Comparison of ENCODE assay signal across 7 mouse cellular contexts in genomic region chr17:26202737-26203136, GRCm38 (mm10). TPM values are rescaled to one million over a fixed set of nuclear protein-coding genes. Genes with fewer than 3 reads are reported as not detected.
DNase-seq lines count a peak whose midpoint lies in the region; ATAC-seq and TF ChIP-seq lines count a peak whose summit lies in the region.

TSS of gene Rgs11 (plus strand) at chr17:26202951.

- no peak for TF ChIP-seq POLR2A in thymus, adult 2 months (IDR thresholded peaks at IDR 0.05; ENCODE audit: control insufficient read depth, extremely low read depth, insufficient read depth, low read length, poor library complexity)

- WGBS in thymus, adult 2 months: 2% methylated on average over 22 of the region's 22 CpGs
- 2% methylated on average over 22 of the region's 22 CpGs for WGBS in heart, embryonic 15.5 days

- peaks cover 3% of the 10 kb centered on the region; the same call in 1 of the 2 replicates for H3K27me3 ChIP-seq in thymus, adult 2 months (ENCODE audit: control insufficient read depth, insufficient read depth, low read length)
- H3K27me3 ChIP-seq in heart, embryonic 15.5 days: peaks cover 58% of the 10 kb centered on the region

- peak within 1 kb of the TSS; percentile 45 for H3K4me3 ChIP-seq in thymus, adult 2 months (ENCODE audit: control insufficient read depth, insufficient read depth, low read length)
- peak within 1 kb of the TSS; percentile 60 for H3K4me3 ChIP-seq in heart, embryonic 15.5 days

- ATAC-seq in heart, embryonic 15.5 days (replicated peaks; ENCODE audit: insufficient number of reproducible peaks, insufficient read depth, low FRiP score, low read depth): no peak; the same call in 1 of the 2 replicates

- no peaks in the 10 kb centered on the region for H3K9me3 ChIP-seq in heart, embryonic 15.5 days (replicated peaks)

- H3K4me2 ChIP-seq in heart, embryonic 15.5 days: peak within 1 kb of the TSS; percentile 99

- TF ChIP-seq CTCF in thymus, adult 2 months (IDR thresholded peaks at IDR 0.05; ENCODE audit: borderline replicate concordance, control insufficient read depth, extremely low read depth, insufficient read depth, low read length, poor library complexity): no peak

- H3K4me1 ChIP-seq in thymus, adult 2 months (replicated peaks; ENCODE audit: control insufficient read depth, insufficient read depth, low read length): peaks cover 18% of the 10 kb centered on the region
- H3K4me1 ChIP-seq in heart, embryonic 15.5 days (replicated peaks): peaks cover 25% of the 10 kb centered on the region

- DNase-seq in thymus, adult 2 months: peak; percentile 43
- DNase-seq in thymus, adult 18-20 months: no peak
- peak; percentile 32 for DNase-seq in brain, adult 2 months (ENCODE audit: low read depth, low spot score)
- peak; percentile 35 to 40 for DNase-seq in layer of hippocampus, postnatal 25 days (ENCODE audit: extremely low spot score in 1 of 2, low spot score in 1 of 2)
- DNase-seq in lung, postnatal 10 days: peak; percentile 71
- peak; percentile 48 for DNase-seq in right cerebral cortex, postnatal 4 days

- peak within 1 kb of the TSS; percentile 42 for H3K9ac ChIP-seq in heart, embryonic 15.5 days

- no peaks in the 10 kb centered on the region for H3K36me3 ChIP-seq in thymus, adult 2 months (ENCODE audit: control insufficient read depth, insufficient read depth, low read length)
- no peaks in the 10 kb centered on the region for H3K36me3 ChIP-seq in heart, embryonic 15.5 days

- no peak within 1 kb of the TSS for H3K27ac ChIP-seq in thymus, adult 2 months (ENCODE audit: control insufficient read depth, insufficient read depth, low read length)
- no peak within 1 kb of the TSS for H3K27ac ChIP-seq in heart, embryonic 15.5 days

RNA-seq across cellular contexts. Expression of gene Rgs11, which starts in this region (rescaled TPM):
- polyA plus RNA-seq in thymus, adult 2 months (2012; rRNA removed): 9.2 and 10.6 TPM in 2 replicates
- polyA plus RNA-seq in heart, embryonic 15.5 days (2015; fragmentation: Nextera tagmentation; extraction: Ambion mirVana): 4.5 and 5.7 TPM in 2 replicates
- total RNA-seq in layer of hippocampus, postnatal 25 days (2021): 10 to 100 TPM; 36.8 to 52.1 TPM

Comparison
In these comparisons a context has a peak if more than half of its experiments do, and no peak if none do; other contexts are left out.
1. DNase-seq: peak in thymus, adult 2 months (single experiment), brain, adult 2 months (single experiment), layer of hippocampus, postnatal 25 days (2 of 2), lung, postnatal 10 days (single experiment) and right cerebral cortex, postnatal 4 days (single experiment); none in thymus, adult 18-20 months (0 of 2).